Mouse (Mus musculus) intestine, embryonic 16.5 days (tissue): ENCODE results near the gene Fkbpl. TPM values are rescaled to one million over a fixed set of nuclear protein-coding genes. Genes with fewer than 3 reads are reported as not detected.

Source experiments
- ATAC-seq: fragments of 200-750 bp; cut with Nextera tagmentation; 2 replicates; pipeline ENCODE4 v1.8.0; 2017; ENCODE audit warnings: moderate TSS enrichment, moderate library complexity
- H3K27ac ChIP-seq: fragments of 300-500 bp; sonication (generic); 2 replicates; pipeline ENCODE4 v1.5.1; 2014; ENCODE audit warnings: mild to moderate bottlenecking, low read length
- H3K27me3 ChIP-seq: fragments of 300-500 bp; sonication (generic); replicated peaks from 2 replicates; pipeline ENCODE4 v1.6.1; 2014; ENCODE audit warnings: low read length, control low read depth, mixed read lengths; ENCODE audit not compliant: control insufficient read depth, insufficient read depth
- H3K36me3 ChIP-seq: fragments of 300-500 bp; sonication (generic); 2 replicates; pipeline ENCODE4 v1.6.1; 2014; ENCODE audit warnings: low read length, control low read depth; ENCODE audit not compliant: control insufficient read depth, insufficient read depth
- H3K4me1 ChIP-seq: fragments of 300-500 bp; sonication (generic); 2 replicates; pipeline ENCODE4 v1.6.1; 2014; ENCODE audit warnings: low read length, control low read depth, mixed read lengths; ENCODE audit not compliant: control insufficient read depth, insufficient read depth
- H3K4me2 ChIP-seq: fragments of 300-500 bp; sonication (generic); 2 replicates; pipeline ENCODE4 v1.6.1; 2014; ENCODE audit warnings: low read depth, low read length, control low read depth
- H3K4me3 ChIP-seq: fragments of 300-500 bp; sonication (generic); 2 replicates; pipeline ENCODE4 v1.5.1; 2014; ENCODE audit warnings: mild to moderate bottlenecking, low read length
- H3K9ac ChIP-seq: fragments of 300-500 bp; sonication (generic); 2 replicates; pipeline ENCODE4 v1.6.1; 2014; ENCODE audit warnings: low read depth, low read length
- H3K9me3 ChIP-seq: fragments of 300-500 bp; sonication (generic); 2 replicates; pipeline ENCODE4 v1.6.1; 2016; ENCODE audit warnings: low read length, control low read depth; ENCODE audit not compliant: control insufficient read depth
- WGBS: fragments of 180-500 bp; shearing (Covaris S2); extraction: QIAGEN DNeasy Blood & Tissue Kit; methylation state at CpG from one replicate; pipeline ENCODE4 v1.1.7; 2014; 5-methylcytosine and 5-hydroxymethylcytosine counted together
- polyA plus RNA-seq: library from polyadenylated mRNA; unstranded; fragments of >200 nt; fragmentation: Nextera tagmentation; extraction: Ambion mirVana; gene quantifications from 2 replicates; pipeline ENCODE4 v1.2.1, GENCODE M21; 2015

Gene Fkbpl
- polyA plus RNA-seq, 1 experiment from 2014 or later = 14.4 TPM

DNA sequence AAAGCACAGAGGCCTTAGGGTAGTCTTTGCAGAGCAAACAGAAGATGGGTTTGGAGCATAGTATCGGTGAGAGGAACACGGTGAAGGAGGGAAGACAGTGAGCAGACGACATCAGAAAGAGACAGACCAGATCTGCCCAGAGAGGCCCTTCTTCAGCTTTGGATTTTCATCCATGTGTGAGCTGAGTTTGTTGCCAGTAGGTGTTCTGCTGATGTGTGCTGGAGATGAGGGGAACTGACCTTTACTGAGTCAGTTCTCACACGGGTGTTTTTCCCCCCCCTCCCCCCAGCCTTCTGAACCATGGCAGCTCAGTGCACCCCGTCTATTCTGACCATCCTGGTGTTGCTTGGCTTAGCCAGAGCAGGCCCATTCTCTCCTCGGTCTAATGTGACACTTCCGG, 25.7 kb downstream of the Fkbpl start, which contains the start of gene Tnxb:
Gene Tnxb (plus strand): TSS at position 301 of the 400 bp plus-strand sequence.
- Histone ChIP-seq H3K4me2 (peak within 1 kb of the TSS; percentile 61), H3K27ac (no peak within 1 kb of the TSS), H3K9ac (peak within 1 kb of the TSS; percentile 55), H3K9me3 (no peaks in the 10 kb centered on the region), H3K4me3 (peak within 1 kb of the TSS; percentile 39), H3K4me1 (peaks cover 18% of the 10 kb centered on the region), H3K27me3 (peaks cover 42% of the 10 kb centered on the region), H3K36me3 (no peaks in the 10 kb centered on the region)
- ATAC-seq = no peak
- WGBS = 57% methylated on average over 7 of the region's 7 CpGs

DNA sequence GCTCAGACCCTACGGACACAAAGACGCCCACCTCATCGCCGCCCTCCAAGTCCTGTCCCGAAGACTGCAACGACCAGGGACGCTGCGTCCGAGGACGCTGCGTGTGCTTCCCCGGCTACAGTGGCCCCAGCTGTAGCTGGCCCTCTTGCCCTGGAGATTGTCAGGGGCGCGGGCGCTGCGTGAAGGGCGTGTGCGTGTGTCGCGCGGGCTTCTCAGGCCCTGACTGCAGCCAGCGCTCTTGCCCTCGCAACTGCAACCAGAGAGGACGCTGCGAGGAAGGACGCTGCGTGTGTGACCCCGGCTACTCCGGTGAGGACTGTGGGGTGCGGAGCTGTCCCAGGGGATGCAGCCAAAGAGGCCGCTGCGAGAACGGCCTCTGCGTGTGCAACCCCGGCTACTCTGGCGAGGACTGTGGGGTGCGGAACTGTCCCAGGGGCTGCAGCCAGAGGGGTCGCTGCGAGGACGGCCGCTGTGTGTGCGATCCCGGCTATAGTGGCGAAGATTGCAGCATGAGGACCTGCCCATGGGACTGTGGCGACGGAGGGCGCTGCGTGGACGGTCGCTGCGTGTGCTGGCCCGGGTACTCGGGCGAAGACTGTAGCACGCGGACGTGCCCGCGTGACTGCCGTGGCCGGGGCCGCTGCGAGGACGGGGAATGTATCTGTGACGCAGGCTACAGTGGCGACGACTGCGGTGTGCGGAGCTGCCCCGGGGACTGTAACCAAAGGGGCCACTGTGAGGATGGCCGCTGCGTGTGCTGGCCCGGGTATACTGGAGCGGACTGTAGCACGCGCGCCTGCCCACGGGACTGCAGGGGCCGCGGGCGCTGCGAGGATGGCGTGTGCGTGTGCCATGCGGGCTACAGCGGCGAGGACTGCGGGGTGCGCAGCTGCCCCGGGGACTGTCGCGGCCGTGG, 26.8 kb downstream of the Fkbpl start:
- peak overlapping the region; percentile 39 for H3K4me3 ChIP-seq
- WGBS = 9% methylated on average over 93 of the region's 93 CpGs
- H3K4me2 ChIP-seq = peak overlapping the region; percentile 61
- ATAC-seq = no peak
- no peaks in the 10 kb centered on the region for H3K9me3 ChIP-seq
- H3K27me3 ChIP-seq = peaks cover 42% of the 10 kb centered on the region
- H3K9ac ChIP-seq = peak overlapping the region; percentile 55
- H3K27ac ChIP-seq = no peak overlapping the region
- H3K4me1 ChIP-seq = peaks cover 21% of the 10 kb centered on the region
- no peaks in the 10 kb centered on the region for H3K36me3 ChIP-seq

DNA sequence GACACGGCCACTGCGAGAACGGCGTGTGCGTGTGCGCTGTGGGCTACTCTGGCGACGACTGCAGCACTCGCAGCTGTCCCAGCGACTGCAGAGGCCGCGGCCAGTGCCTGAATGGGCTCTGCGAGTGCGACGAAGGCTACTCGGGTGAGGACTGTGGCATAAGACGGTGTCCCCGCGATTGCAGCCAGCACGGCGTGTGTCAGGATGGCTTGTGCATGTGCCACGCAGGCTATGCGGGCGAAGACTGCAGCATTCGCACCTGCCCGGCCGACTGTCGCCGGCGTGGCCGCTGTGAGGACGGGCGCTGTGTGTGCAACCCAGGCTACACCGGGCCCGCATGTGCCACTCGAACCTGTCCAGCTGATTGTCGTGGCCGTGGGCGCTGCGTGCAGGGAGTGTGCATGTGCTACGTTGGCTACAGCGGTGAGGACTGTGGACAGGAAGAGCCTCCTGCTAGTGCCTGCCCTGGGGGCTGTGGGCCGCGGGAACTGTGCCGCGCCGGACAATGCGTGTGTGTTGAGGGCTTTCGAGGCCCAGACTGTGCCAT, 27.8 kb downstream of the Fkbpl start:
- Histone ChIP-seq H3K4me2 (peak overlapping the region; percentile 61), H3K36me3 (no peaks in the 10 kb centered on the region), H3K9me3 (no peaks in the 10 kb centered on the region), H3K27ac (no peak overlapping the region), H3K27me3 (peaks cover 42% of the 10 kb centered on the region), H3K9ac (peak overlapping the region; percentile 55), H3K4me3 (peak overlapping the region; percentile 39), H3K4me1 (peaks cover 21% of the 10 kb centered on the region)
- 37% methylated on average over 49 of the region's 49 CpGs for WGBS
- ATAC-seq = no peak

DNA sequence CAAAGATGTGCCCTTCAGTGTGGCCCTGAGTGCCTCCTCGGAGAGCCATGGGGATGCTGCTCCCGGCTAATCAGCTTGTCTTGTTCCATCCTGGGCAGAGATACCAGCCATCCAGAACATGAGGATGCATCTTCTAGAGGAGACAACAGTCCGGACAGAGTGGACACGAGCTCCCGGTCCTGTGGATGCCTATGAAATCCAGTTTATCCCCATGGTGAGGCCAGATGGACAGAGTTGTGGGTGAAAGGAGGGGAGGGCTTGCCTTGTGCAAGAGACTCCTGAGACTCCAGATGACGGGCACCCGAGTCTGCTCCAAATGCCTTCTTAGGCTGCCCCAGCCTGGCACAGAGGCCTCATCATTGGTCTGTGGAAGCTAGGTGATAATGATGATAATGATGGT, 28.6 kb downstream of the Fkbpl start:
- Histone ChIP-seq H3K9me3 (no peaks in the 10 kb centered on the region), H3K4me1 (peaks cover 21% of the 10 kb centered on the region), H3K36me3 (no peaks in the 10 kb centered on the region), H3K27me3 (peaks cover 42% of the 10 kb centered on the region), H3K4me2 (no peak overlapping the region), H3K4me3 (no peak overlapping the region), H3K9ac (no peak overlapping the region), H3K27ac (no peak overlapping the region)
- WGBS = 87% methylated on average over 7 of the region's 7 CpGs
- ATAC-seq = no peak

DNA sequence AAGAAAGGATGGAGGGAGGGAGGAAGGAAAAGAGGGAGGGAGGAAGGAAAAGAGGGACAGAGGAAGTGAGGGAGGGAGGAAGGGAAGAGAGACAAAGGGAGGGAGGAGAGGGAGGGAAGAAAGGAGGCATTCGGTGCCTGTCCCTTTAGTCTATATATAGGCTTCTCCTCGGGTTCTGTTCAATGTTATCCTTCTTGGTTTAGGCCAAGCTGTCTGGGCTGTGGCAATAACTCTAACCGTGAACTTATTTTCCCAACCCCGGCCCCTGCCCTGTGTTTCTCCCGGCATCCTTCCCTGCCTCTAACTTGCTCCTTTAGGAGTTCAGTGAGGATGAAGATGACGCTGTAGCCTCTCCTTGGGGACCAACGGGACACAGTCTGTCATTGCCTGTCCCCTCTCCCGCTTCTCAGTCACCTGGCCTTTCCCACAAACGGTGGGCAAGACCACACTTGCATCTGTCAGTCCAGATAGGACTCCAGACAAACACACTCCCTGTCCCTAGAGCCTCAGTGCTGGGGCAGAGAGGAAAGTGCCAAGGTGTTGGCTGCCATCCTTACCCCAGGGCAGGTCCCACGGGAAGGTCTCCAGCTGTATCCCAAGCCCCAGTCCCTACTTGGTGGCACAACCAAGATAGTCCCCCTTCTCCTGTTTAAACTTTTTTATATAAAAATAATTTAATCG, 30.1 kb downstream of the Fkbpl start:
- Histone ChIP-seq H3K4me2 (no peak overlapping the region), H3K9me3 (no peaks in the 10 kb centered on the region), H3K36me3 (no peaks in the 10 kb centered on the region), H3K4me3 (no peak overlapping the region), H3K4me1 (peaks cover 21% of the 10 kb centered on the region), H3K27me3 (peaks cover 47% of the 10 kb centered on the region), H3K27ac (peak overlapping the region; percentile 84), H3K9ac (peak overlapping the region; percentile 4; the same call in 1 of the 2 replicates)
- WGBS = 48% methylated on average over 11 of the region's 11 CpGs
- ATAC-seq = peak; percentile 65

DNA sequence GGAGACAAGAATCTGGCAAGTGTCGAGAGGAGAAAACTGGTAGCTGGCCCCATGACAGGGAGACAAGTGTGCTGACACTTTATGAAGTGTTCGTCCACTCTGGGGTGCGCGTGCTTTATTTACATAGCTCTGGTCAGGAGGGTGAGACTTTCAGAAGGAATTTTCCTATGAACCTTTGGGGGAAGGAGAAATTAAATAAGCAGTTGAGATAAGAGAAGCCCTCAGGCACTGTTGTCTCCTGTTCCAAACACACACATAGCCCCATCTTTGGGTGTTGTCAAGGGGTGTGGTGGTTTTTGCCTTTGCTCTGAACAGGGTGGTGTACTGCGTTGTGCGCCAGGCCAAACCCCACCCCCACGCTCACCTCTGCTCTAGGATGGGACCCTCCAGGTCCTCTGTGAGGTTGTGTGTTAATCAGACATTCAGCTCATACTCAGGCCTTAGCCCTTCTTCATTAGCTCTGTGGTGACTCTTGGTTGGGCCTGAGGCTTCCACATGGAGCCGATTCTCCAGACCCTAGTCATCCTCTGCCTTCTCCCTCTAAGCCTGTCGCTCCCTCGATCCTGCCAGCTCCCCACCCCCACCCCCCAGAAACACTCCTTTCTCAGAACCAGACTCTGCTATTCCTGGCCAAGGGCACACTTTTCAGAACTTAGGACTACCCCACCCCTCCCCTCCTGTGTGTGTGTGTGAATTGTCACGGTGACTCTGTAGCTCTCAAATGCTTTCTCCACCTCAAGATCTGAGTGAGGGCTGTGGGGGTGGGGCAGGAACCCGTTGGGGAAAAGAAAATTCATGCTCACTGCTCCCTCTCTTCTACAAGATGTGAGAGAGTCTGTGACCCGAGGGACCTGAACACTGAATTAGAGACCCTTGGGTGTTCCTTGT, 30.9 kb downstream of the Fkbpl start:
- Histone ChIP-seq H3K36me3 (no peaks in the 10 kb centered on the region), H3K27me3 (peaks cover 43% of the 10 kb centered on the region), H3K4me1 (peaks cover 21% of the 10 kb centered on the region), H3K9ac (no peak overlapping the region), H3K4me3 (no peak overlapping the region), H3K4me2 (no peak overlapping the region), H3K27ac (peak overlapping the region; percentile 84), H3K9me3 (no peaks in the 10 kb centered on the region)
- no peak for ATAC-seq
- 44% methylated on average over 13 of the region's 13 CpGs for WGBS

DNA sequence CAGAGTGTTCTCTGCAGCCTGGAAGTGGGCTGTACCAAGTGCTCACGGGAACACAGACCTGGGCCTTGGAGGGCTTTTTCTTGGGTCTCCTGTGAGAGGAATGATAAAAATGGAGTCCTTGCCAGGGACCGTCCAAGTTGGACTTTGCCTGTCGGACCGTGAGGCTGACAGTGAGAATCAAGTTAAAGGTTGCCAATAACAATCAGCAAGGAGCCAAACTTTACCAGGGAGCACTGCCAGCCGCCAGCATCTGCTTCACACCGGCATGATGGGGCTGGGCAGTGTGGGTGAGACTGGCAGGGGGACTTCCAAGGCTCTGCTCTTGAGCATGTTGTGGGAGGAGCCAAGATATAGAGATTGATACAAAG, 31.5 kb downstream of the Fkbpl start:
- H3K4me3 ChIP-seq = no peak overlapping the region
- no peak for ATAC-seq
- H3K4me2 ChIP-seq = no peak overlapping the region
- no peaks in the 10 kb centered on the region for H3K36me3 ChIP-seq
- H3K27me3 ChIP-seq = peaks cover 37% of the 10 kb centered on the region
- H3K9ac ChIP-seq = no peak overlapping the region
- no peaks in the 10 kb centered on the region for H3K9me3 ChIP-seq
- H3K27ac ChIP-seq = peak overlapping the region; percentile 84
- WGBS = 73% methylated on average over 6 of the region's 6 CpGs
- peaks cover 20% of the 10 kb centered on the region for H3K4me1 ChIP-seq

DNA sequence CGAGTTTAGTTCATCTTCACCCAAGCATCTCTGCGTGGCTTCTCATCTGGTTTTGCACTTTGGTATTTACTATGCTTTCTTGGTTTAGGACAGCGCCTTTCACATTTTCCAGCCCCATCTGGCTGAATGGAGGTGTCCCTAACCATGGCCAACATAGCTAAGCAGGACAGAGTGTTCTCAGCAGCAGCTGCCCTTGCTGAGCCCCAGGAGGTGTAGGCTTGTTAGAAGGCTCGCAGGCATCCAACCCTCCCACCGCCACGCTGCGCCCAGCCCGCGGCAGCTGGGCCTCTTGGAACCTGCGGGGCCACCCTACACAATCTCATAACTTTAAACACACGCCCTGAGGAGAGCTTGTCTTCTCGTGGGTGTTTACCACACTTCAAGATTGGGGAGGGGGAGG, 32.1 kb downstream of the Fkbpl start:
- Histone ChIP-seq H3K36me3 (no peaks in the 10 kb centered on the region), H3K27ac (no peak overlapping the region), H3K4me1 (peaks cover 18% of the 10 kb centered on the region), H3K9ac (no peak overlapping the region), H3K27me3 (peaks cover 31% of the 10 kb centered on the region), H3K9me3 (no peaks in the 10 kb centered on the region), H3K4me3 (no peak overlapping the region), H3K4me2 (no peak overlapping the region)
- 59% methylated on average over 12 of the region's 12 CpGs for WGBS
- ATAC-seq = no peak
